Mouse (Mus musculus) ES-E14 (cell line): ENCODE measurements at regions not wholly inside any gene's neighbourhood (a gene's known extent, or its start where the extent isn't known, plus 50 kb on each side); places are given as distances from the start of the nearest gene placed in this dataset.

Experiments used
- HCFC1 ChIP-seq: IDR thresholded peaks from 2 replicates; pipeline ENCODE4 v1.6.1; 2012; ENCODE audit warnings: low read length, inconsistent platforms, borderline replicate concordance; ENCODE audit not compliant: insufficient read depth
- ZC3H11A ChIP-seq: IDR thresholded peaks from 2 replicates; pipeline ENCODE4 v1.6.1; 2012; ENCODE audit warnings: low read depth, mild to moderate bottlenecking, inconsistent platforms, low read length, borderline replicate concordance

DNA sequence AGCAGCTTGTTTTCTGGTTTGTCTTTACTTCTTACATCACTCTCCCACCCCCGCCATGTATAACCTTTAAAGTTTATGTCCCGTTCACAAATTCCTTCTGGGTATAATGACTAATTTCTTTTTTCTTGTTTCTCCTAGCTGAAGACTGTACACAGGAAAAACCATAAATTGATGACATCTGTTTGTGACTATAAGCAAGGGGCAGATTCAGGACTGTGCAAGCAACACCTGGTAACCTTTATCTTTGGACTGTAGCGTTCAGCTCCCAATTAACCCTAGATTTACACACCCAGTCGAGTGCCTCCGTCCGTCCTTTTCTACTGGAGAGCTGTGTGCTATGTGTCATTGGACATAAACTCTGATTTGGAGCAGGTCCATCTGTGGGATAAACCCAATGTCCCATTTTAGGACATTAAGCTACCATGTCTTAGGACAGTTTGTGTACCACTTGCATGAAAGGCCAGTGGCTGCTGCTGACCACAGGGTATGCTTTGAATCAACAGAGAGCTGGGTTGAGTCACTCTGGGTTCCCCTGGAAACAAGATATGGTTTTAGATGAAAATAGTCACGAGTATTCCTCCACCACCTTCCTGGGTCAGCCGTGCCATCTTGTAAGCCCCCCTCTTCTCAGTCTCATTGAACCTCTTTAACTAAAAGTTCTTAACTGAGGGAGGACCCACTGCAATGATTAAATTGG is 159.2 kb upstream of the Pgrmc2 start:
- no peak for TF ChIP-seq HCFC1
- no peak for TF ChIP-seq ZC3H11A
